Mouse (Mus musculus): ENCODE data around the gene Ankrd9. TPM values are rescaled to one million over a fixed set of nuclear protein-coding genes. Genes with fewer than 3 reads are reported as not detected.

Gene Ankrd9
- polyA plus RNA-seq, 1 experiment from 2014 or later = 14.2 TPM

- H3K27me3 ChIP-seq (replicated peaks; ENCODE audit: control insufficient read depth, insufficient read depth, low read length) = no peaks in the 10 kb centered on the region
- no peak overlapping the region for H3K4me3 ChIP-seq (ENCODE audit: low read length)
- no peak overlapping the region for H3K4me2 ChIP-seq (ENCODE audit: low read length)
- H3K27ac ChIP-seq (ENCODE audit: low read depth, low read length) = no peak overlapping the region
- H3K4me1 ChIP-seq (ENCODE audit: control insufficient read depth, insufficient read depth, low read depth, low read length) = peaks cover 6% of the 10 kb centered on the region
- 86% methylated on average over 8 of the region's 8 CpGs for WGBS
- H3K9me3 ChIP-seq (ENCODE audit: control insufficient read depth, low read length) = no peaks in the 10 kb centered on the region
- no peaks in the 10 kb centered on the region for H3K36me3 ChIP-seq (ENCODE audit: control insufficient read depth, insufficient read depth, low read length)
- H3K9ac ChIP-seq (ENCODE audit: low read depth, low read length) = no peak overlapping the region
- ATAC-seq = no peak
Measured at GRCm38 (mm10) chr12:110983083-110983482, 4.2 kb upstream of the Ankrd9 start.

GRCm38 (mm10) chr12:110981736-110982135 is 2.9 kb upstream of the Ankrd9 start:
- Histone ChIP-seq H3K9me3 (ENCODE audit: control insufficient read depth, low read length) (no peaks in the 10 kb centered on the region), H3K27me3 (replicated peaks; ENCODE audit: control insufficient read depth, insufficient read depth, low read length) (no peaks in the 10 kb centered on the region), H3K27ac (ENCODE audit: low read depth, low read length) (no peak overlapping the region), H3K4me3 (ENCODE audit: low read length) (no peak overlapping the region), H3K9ac (ENCODE audit: low read depth, low read length) (no peak overlapping the region), H3K36me3 (ENCODE audit: control insufficient read depth, insufficient read depth, low read length) (no peaks in the 10 kb centered on the region), H3K4me2 (ENCODE audit: low read length) (no peak overlapping the region), H3K4me1 (ENCODE audit: control insufficient read depth, insufficient read depth, low read depth, low read length) (peaks cover 11% of the 10 kb centered on the region)
- no peak for ATAC-seq
- WGBS = 87% methylated on average over 3 of the region's 3 CpGs

DNA sequence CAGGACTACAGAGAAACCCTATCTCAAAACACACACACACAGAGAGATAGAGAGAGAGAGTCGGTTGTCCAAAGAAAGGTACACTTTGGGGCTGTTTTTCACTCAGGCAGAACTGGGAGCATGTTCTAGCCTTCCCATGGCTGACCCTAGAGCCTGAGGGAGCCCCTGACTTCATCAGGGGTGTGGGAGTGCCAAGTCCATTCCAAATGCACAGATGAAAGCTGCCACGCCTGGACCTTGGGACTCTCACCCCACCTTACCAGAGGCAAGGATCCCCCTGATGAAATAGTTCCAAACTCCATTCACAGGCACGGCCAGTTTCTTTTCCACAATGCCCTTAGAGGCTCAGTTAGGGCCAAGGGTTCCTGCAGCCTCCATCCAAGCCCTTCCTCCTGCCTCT is 968 bp upstream of the Ankrd9 start:
- Histone ChIP-seq H3K4me3 (ENCODE audit: low read length) (no peak overlapping the region), H3K27ac (ENCODE audit: low read depth, low read length) (no peak overlapping the region), H3K4me2 (ENCODE audit: low read length) (no peak overlapping the region), H3K27me3 (replicated peaks; ENCODE audit: control insufficient read depth, insufficient read depth, low read length) (no peaks in the 10 kb centered on the region), H3K9ac (ENCODE audit: low read depth, low read length) (no peak overlapping the region), H3K4me1 (ENCODE audit: control insufficient read depth, insufficient read depth, low read depth, low read length) (peaks cover 11% of the 10 kb centered on the region), H3K9me3 (ENCODE audit: control insufficient read depth, low read length) (no peaks in the 10 kb centered on the region), H3K36me3 (ENCODE audit: control insufficient read depth, insufficient read depth, low read length) (0 out of 2 replicates have a peak, but pooled peaks cover 4% of the 10 kb centered on the region)
- no peak for ATAC-seq
- 76% methylated on average over 3 of the region's 3 CpGs for WGBS

DNA sequence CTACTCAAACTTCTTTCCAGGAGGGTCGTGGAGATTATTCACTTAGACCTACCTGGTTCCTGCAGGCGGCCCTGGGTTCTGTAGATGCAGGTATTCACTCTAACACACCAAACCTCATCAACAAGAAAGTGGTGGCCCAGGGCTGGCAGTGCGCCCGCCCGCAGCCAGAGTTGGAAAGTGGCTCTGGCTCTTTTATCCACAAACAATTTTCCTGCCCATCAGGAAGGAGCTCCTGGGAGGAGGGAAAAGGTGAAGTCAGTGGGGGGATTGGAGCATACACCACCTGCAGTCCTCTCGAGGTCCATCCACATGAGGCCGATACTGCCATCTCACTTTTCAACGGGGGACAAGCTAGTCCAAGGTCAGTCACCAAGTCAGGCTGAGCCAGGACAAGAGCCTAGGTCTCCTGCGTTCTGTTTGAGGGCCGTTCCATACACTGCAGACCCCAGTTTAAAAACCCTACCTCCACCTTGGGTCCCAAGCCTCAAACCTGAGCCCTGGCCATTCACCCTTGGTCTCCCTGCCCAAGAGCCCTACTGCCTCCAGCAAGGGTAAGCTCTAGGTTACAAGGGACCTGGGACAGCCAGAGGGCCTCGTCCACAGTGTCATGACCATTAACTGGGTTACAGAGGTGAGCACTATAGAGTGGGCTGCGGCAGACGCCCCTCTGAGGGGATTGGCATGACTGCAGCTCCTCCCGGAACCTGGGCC is 789 bp downstream of the Ankrd9 start:
- Histone ChIP-seq H3K27me3 (replicated peaks; ENCODE audit: control insufficient read depth, insufficient read depth, low read length) (no peaks in the 10 kb centered on the region), H3K4me1 (ENCODE audit: control insufficient read depth, insufficient read depth, low read depth, low read length) (peaks cover 11% of the 10 kb centered on the region), H3K27ac (ENCODE audit: low read depth, low read length) (no peak overlapping the region), H3K4me3 (ENCODE audit: low read length) (peak overlapping the region; percentile 89), H3K9ac (ENCODE audit: low read depth, low read length) (peak overlapping the region; percentile 86), H3K9me3 (ENCODE audit: control insufficient read depth, low read length) (no peaks in the 10 kb centered on the region), H3K4me2 (ENCODE audit: low read length) (peak overlapping the region; percentile 91), H3K36me3 (ENCODE audit: control insufficient read depth, insufficient read depth, low read length) (0 out of 2 replicates have a peak, but pooled peaks cover 11% of the 10 kb centered on the region)
- WGBS = 40% methylated on average over 14 of the region's 14 CpGs
- no peak; the same call in 1 of the 2 replicates for ATAC-seq

DNA sequence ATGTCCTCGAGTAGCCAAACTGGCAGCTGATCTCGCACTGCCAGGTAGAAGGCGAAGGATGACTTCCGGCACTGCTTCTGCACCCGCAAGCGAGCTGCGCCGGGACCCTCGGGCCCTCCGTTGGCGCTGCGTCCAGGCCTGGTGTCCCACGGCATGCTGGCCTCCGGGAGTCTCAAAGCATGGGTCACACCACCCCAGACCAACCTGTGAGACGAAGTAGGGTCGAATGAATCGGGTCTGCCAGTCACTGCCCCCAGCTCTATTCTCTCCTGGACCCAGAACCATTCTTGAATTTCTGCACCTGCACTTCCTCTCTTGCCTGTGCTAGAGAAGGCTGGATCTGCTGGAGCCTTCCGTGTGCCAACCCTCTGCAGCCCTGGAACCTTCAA is 1.5 kb downstream of the Ankrd9 start:
- WGBS = 96% methylated on average over 18 of the region's 18 CpGs
- no peaks in the 10 kb centered on the region for H3K27me3 ChIP-seq (replicated peaks; ENCODE audit: control insufficient read depth, insufficient read depth, low read length)
- H3K9me3 ChIP-seq (ENCODE audit: control insufficient read depth, low read length) = no peaks in the 10 kb centered on the region
- 0 out of 2 replicates have a peak, but pooled peaks cover 11% of the 10 kb centered on the region for H3K36me3 ChIP-seq (ENCODE audit: control insufficient read depth, insufficient read depth, low read length)
- ATAC-seq = no peak
- H3K27ac ChIP-seq (ENCODE audit: low read depth, low read length) = no peak overlapping the region
- H3K4me2 ChIP-seq (ENCODE audit: low read length) = no peak overlapping the region
- H3K4me1 ChIP-seq (ENCODE audit: control insufficient read depth, insufficient read depth, low read depth, low read length) = peaks cover 11% of the 10 kb centered on the region
- no peak overlapping the region for H3K4me3 ChIP-seq (ENCODE audit: low read length)
- H3K9ac ChIP-seq (ENCODE audit: low read depth, low read length) = no peak overlapping the region

- no peak overlapping the region for H3K9ac ChIP-seq (ENCODE audit: low read depth, low read length)
- no peak for ATAC-seq
- no peaks in the 10 kb centered on the region for H3K9me3 ChIP-seq (ENCODE audit: control insufficient read depth, low read length)
- WGBS = 94% methylated on average over 58 of the region's 60 CpGs
- H3K4me1 ChIP-seq (ENCODE audit: control insufficient read depth, insufficient read depth, low read depth, low read length) = peaks cover 11% of the 10 kb centered on the region
- H3K4me3 ChIP-seq (ENCODE audit: low read length) = no peak overlapping the region
- H3K36me3 ChIP-seq (ENCODE audit: control insufficient read depth, insufficient read depth, low read length) = 0 out of 2 replicates have a peak, but pooled peaks cover 11% of the 10 kb centered on the region
- H3K27ac ChIP-seq (ENCODE audit: low read depth, low read length) = no peak overlapping the region
- no peak overlapping the region for H3K4me2 ChIP-seq (ENCODE audit: low read length)
- H3K27me3 ChIP-seq (replicated peaks; ENCODE audit: control insufficient read depth, insufficient read depth, low read length) = no peaks in the 10 kb centered on the region
Measured at GRCm38 (mm10) chr12:110976589-110977344, 2.1 kb downstream of the Ankrd9 start.

- Histone ChIP-seq H3K27me3 (replicated peaks; ENCODE audit: control insufficient read depth, insufficient read depth, low read length) (no peaks in the 10 kb centered on the region), H3K9me3 (ENCODE audit: control insufficient read depth, low read length) (no peaks in the 10 kb centered on the region), H3K9ac (ENCODE audit: low read depth, low read length) (no peak overlapping the region), H3K4me1 (ENCODE audit: control insufficient read depth, insufficient read depth, low read depth, low read length) (peaks cover 11% of the 10 kb centered on the region), H3K27ac (ENCODE audit: low read depth, low read length) (no peak overlapping the region), H3K36me3 (ENCODE audit: control insufficient read depth, insufficient read depth, low read length) (0 out of 2 replicates have a peak, but pooled peaks cover 11% of the 10 kb centered on the region), H3K4me3 (ENCODE audit: low read length) (no peak overlapping the region), H3K4me2 (ENCODE audit: low read length) (no peak overlapping the region)
- WGBS = 82% methylated on average over 4 of the region's 4 CpGs
- no peak for ATAC-seq
Measured at GRCm38 (mm10) chr12:110975838-110976468, 2.9 kb downstream of the Ankrd9 start.

DNA sequence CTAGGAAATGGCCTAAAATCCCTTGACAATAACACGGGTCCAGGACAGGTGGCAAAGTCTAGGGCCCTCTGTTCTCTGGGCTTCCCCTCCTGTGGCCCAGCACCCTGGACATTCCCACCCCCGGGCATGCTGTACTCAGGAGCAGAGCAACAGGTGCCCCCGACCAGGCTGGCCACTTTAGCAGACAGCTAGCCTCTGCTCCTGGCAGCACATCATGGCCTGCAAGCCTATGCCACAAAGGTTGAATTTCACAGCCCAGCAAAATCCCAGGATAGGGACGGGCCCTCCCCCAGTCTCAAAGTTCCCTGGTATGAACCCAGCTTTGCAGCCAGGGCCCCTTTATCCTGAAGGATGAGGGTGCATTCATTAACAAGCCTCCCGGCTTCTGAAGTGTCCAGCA is 3.5 kb downstream of the Ankrd9 start:
- Histone ChIP-seq H3K4me2 (ENCODE audit: low read length) (no peak overlapping the region), H3K9ac (ENCODE audit: low read depth, low read length) (no peak overlapping the region), H3K4me3 (ENCODE audit: low read length) (no peak overlapping the region), H3K9me3 (ENCODE audit: control insufficient read depth, low read length) (no peaks in the 10 kb centered on the region), H3K4me1 (ENCODE audit: control insufficient read depth, insufficient read depth, low read depth, low read length) (peaks cover 11% of the 10 kb centered on the region), H3K27me3 (replicated peaks; ENCODE audit: control insufficient read depth, insufficient read depth, low read length) (no peaks in the 10 kb centered on the region), H3K27ac (ENCODE audit: low read depth, low read length) (no peak overlapping the region), H3K36me3 (ENCODE audit: control insufficient read depth, insufficient read depth, low read length) (0 out of 2 replicates have a peak, but pooled peaks cover 11% of the 10 kb centered on the region)
- WGBS = 92% methylated on average over 5 of the region's 5 CpGs
- ATAC-seq = no peak

- Histone ChIP-seq H3K27me3 (replicated peaks; ENCODE audit: control insufficient read depth, insufficient read depth, low read length) (no peaks in the 10 kb centered on the region), H3K9ac (ENCODE audit: low read depth, low read length) (no peak overlapping the region), H3K9me3 (ENCODE audit: control insufficient read depth, low read length) (no peaks in the 10 kb centered on the region), H3K4me2 (ENCODE audit: low read length) (no peak overlapping the region), H3K36me3 (ENCODE audit: control insufficient read depth, insufficient read depth, low read length) (peaks cover 14% of the 10 kb centered on the region; the same call in 1 of the 2 replicates), H3K27ac (ENCODE audit: low read depth, low read length) (no peak overlapping the region), H3K4me3 (ENCODE audit: low read length) (no peak overlapping the region), H3K4me1 (ENCODE audit: control insufficient read depth, insufficient read depth, low read depth, low read length) (peaks cover 11% of the 10 kb centered on the region)
- WGBS = 91% methylated on average over 6 of the region's 6 CpGs
- no peak for ATAC-seq
Measured at GRCm38 (mm10) chr12:110974726-110975125, 4.1 kb downstream of the Ankrd9 start.

All from hindbrain, embryonic 16.5 days (tissue).